Mouse (Mus musculus) kidney, adult 18-20 months (tissue): ENCODE results near the gene Mettl7a3.
A peak's percentile ranks its signal among the peaks of the same experiment; 100 is the strongest.
"Not testable (repeated sequence)": the region's sequence is repeated elsewhere in the genome, so short reads cannot be mapped to it uniquely, and the experiment has no call there.

Experiments
- DNase-seq: peaks from one replicate; pipeline ENCODE4 v3.0.0; 2021

The Mettl7a3 gene

GRCm38 (mm10) chr15:100332077-100332961 lies 2.4 kb upstream of the Mettl7a3 start:
- not testable (repeated sequence) for DNase-seq

- not testable (repeated sequence) for DNase-seq
Observed at GRCm38 (mm10) chr15:100337328-100337727, 2.6 kb downstream of the Mettl7a3 start.

GRCm38 (mm10) chr15:100337847-100338246 lies 3.1 kb downstream of the Mettl7a3 start:
- peak; percentile 73 for DNase-seq

- DNase-seq, result not testable (repeated sequence)
Observed at GRCm38 (mm10) chr15:100341314-100341980, 6.7 kb downstream of the Mettl7a3 start.

GRCm38 (mm10) chr15:100345484-100345883 lies 10.8 kb downstream of the Mettl7a3 start:
- no peak for DNase-seq

GRCm38 (mm10) chr15:100346761-100347160 lies 12.0 kb downstream of the Mettl7a3 start:
- peak; percentile 73 for DNase-seq

GRCm38 (mm10) chr15:100349496-100349895 lies 14.8 kb downstream of the Mettl7a3 start:
- peak; percentile 73 for DNase-seq

- DNase-seq, result no peak
Observed at GRCm38 (mm10) chr15:100351501-100352060, 16.9 kb downstream of the Mettl7a3 start.

- no peak for DNase-seq
Observed at GRCm38 (mm10) chr15:100352711-100353250, 18.1 kb downstream of the Mettl7a3 start, which contains the start of the genes Methig1 and Mettl7a2. Gene Methig1 (plus strand): TSS chr15:100353149. Gene Mettl7a2 (plus strand): TSS chr15:100353200.

GRCm38 (mm10) chr15:100353399-100353798 lies 18.7 kb downstream of the Mettl7a3 start:
- DNase-seq, result not testable (repeated sequence)

GRCm38 (mm10) chr15:100355876-100356275 lies 21.1 kb downstream of the Mettl7a3 start:
- DNase-seq, result no peak

- DNase-seq, result no peak
Observed at GRCm38 (mm10) chr15:100364242-100364641, 29.5 kb downstream of the Mettl7a3 start, which contains the start of gene Higd1c. Gene Higd1c (plus strand): TSS chr15:100364542.

GRCm38 (mm10) chr15:100365967-100366366 lies 31.2 kb downstream of the Mettl7a3 start:
- not testable (repeated sequence) for DNase-seq

- no peak for DNase-seq
Observed at GRCm38 (mm10) chr15:100367119-100367518, 32.4 kb downstream of the Mettl7a3 start.

- peak; percentile 71 for DNase-seq
Observed at GRCm38 (mm10) chr15:100375066-100375465, 40.3 kb downstream of the Mettl7a3 start.

GRCm38 (mm10) chr15:100377847-100378505 lies 43.2 kb downstream of the Mettl7a3 start:
- not testable (repeated sequence) for DNase-seq

- no peak for DNase-seq
Observed at GRCm38 (mm10) chr15:100379658-100380057, 44.9 kb downstream of the Mettl7a3 start.

GRCm38 (mm10) chr15:100380104-100380503 lies 45.4 kb downstream of the Mettl7a3 start:
- no peak for DNase-seq

GRCm38 (mm10) chr15:100385705-100386104 lies 51.0 kb downstream of the Mettl7a3 start:
- no peak for DNase-seq

GRCm38 (mm10) chr15:100387544-100388223 lies 53.0 kb downstream of the Mettl7a3 start:
- no peak for DNase-seq

- DNase-seq, result no peak
Observed at GRCm38 (mm10) chr15:100388224-100388835, 53.6 kb downstream of the Mettl7a3 start.
